Mouse (Mus musculus) layer of hippocampus, adult 9-10 months (tissue): ENCODE measurements around the gene Gprc5a.

ENCODE experiments used
- DNase-seq: peaks from one replicate; pipeline ENCODE4 v3.0.0; 2022; ENCODE audit warnings: low spot score

Gene Gprc5a

DNA sequence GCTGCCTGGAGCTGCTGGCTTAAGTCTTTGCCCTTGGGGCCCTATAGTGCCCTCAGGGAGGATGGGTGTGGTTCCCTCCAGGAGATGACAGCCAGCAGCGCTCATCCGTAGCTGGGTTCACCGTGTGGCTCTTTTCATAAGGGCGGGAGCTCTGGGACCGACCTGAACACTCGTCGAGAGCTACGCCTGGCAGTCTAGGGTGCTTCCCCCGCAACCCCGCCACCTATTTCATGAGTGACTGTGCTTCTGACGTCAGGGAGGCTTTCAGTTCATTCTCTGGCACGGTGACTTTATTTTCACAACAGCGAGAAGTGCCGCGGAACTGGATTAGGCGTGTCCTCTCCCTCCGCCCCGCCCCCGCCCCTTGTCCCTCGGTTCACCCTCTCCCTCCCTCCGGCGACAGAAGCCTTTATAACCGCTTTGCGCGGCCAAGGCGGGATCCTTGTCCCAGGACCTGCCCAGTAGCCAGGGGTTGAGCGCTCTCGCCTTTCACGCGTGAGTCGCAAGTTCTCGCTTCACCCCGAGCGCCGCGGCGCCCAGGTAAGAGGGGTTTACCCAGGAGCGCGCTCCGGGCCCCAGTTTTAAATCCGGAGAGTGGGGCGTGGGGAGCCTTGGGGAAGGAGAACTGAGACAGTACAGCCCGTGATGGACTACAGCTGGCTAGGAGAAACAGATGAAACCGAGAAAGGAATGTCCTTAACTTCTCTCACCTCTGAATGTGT lies at the start of gene Gprc5a:
Gprc5a (plus strand) TSS at position 416 of the 722 bp plus-strand sequence.
- no peak for DNase-seq

DNA sequence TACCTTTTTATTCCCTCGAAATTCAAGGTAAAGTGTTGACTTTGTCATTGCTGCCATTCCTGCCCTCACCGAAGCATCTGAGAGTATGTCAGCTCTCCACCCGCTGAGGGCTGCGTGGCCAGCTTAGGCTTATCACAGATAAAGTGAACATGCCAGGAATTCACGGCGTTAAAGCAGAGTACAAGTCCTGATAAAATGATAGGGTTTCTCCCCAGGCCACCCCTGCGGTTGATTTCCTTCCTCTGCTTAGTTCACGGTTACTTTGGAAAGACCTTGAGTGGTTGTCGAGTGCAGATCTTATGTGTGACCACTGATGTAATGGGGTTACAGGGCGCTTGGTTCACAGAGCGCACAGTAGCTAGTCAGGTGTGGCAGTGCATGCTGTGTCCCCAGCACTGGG lies 48.2 kb upstream of the Gprc5a start:
- DNase-seq, result no peak

GRCm38 (mm10) chr6:135019564-135019963 lies 45.9 kb upstream of the Gprc5a start:
- DNase-seq, result no peak

DNA sequence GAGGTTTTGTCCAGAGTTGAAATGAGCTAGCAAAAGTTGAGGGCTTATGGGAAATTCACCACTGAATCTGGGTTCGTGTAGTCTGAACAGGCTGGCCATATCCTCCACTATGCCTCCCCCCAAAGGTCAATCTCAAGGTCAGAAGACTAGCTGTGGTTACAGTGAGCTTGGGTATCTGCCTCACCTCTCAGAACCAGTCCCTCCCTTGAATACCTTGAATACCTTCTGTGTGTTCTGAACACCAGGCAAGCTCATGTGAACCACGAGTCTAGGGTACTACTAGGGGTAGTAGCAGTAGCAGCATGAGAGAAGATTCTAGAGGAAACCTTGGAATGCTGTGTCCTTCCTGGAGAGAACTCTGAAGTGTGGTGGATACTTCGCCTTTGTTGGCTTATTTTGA lies 43.8 kb upstream of the Gprc5a start:
- DNase-seq, result no peak

GRCm38 (mm10) chr6:135023379-135023778 lies 42.1 kb upstream of the Gprc5a start:
- DNase-seq, result no peak

DNA sequence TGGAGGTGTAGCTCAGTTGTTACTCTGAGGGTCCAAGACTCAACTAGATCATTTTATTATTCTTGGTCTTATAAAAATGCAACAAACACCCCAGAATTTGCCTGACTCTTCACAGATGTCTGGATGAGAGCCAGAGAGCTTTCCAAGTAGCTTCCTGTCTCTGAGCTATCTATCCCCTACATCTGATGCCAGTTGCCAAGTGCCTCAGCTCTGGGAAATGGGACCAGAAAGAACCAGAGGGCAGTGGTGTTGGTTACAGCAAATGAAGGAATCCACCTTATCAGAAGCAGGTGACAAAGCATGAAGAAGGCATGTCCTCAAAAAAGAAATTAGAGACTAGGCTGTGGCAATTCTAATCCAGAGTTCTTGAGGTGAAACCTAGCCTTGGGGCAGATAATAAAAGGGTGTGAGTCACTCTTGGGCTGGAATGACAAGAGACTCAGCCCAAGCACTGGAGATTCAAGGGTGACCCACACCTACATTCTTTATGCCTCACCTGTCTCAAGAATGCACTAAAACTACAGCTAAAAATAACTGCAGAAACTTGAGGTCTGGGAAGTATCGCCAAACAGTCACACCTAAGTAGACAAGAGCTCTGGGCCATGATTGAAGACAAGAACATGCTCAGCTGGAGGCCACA lies 40.5 kb upstream of the Gprc5a start:
- no peak for DNase-seq

DNA sequence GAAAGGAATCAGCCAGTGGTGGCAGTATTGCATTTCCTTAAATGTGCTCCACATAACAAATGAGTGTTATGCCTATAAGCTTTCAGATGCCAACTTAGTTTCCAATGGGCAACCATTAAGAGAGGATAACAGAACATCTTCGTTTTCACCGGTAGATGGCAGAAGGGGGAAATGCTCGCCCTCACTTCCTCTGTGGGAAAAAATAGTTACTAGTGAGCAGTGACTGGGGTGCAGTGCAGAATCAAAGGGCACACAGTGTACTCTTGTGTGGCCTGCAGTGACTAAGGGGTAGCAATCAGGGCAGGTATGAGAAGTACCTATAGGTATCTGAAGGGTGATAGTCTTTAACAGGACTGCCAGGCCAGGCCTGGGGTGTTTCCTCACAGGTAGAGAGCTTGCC lies 39.2 kb upstream of the Gprc5a start:
- peak; percentile 31 for DNase-seq

GRCm38 (mm10) chr6:135026755-135027154 lies 38.7 kb upstream of the Gprc5a start:
- DNase-seq, result no peak

DNA sequence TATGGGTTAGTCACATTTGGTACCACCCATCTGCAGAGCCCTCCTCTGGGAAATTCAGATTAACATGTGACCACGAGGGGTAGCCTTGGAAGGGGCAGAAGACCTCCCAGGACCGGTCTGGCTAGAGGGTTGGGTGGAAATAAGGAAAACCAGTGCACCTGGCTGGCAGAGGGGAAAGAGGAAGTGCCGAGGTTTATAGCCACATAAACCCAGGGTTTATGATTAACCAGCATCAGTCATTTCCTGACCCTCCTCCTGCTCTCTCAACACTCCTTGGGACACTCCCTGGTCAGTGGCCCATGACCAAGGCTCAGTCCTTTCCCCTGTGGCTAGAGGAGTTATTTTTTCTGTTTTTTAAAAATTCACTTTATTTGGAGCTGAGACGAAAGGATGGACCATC lies 36.2 kb upstream of the Gprc5a start:
- DNase-seq, result no peak

DNA sequence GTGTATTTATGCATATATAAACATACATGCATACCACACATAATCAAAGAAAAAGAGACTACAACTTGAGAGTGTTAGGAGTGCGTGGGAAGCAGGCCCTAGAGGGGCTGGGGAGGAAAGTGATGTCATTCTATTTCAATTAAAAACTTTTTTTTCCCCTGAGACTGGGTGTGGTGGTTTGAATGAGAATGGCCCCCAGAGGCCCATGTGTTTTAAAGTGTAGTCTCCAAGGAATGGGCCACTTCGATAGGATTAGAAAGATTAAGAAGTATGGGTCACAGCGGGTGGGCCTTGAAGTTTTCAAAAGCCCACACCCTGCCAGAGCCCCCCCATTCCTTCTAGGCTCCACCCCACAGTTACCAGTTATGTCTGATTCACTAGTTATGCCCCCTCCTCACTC lies 26.8 kb upstream of the Gprc5a start:
- DNase-seq, result no peak

GRCm38 (mm10) chr6:135040275-135040871 lies 25.1 kb upstream of the Gprc5a start:
- no peak for DNase-seq

GRCm38 (mm10) chr6:135041930-135042329 lies 23.5 kb upstream of the Gprc5a start:
- no peak for DNase-seq

DNA sequence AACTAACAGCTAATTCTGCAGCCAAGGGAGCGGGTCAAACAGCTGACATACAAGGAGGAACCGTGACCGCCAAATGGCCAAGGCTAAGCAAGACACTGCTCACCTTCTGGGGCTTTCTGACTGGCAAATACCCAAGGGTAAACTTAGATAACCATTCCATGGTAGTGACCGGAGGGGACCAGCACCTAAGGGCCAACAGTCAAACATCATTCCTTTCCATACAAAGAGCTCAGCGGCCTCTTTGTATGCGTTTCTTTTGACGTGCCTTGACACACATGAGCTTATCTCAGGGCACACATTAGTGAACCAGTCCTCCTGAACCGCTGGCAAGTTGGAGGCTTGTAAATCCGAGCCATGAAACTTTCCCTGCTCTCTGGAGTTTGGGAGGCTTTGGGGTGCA lies 18.2 kb upstream of the Gprc5a start:
- DNase-seq, result no peak

GRCm38 (mm10) chr6:135048509-135048908 lies 16.9 kb upstream of the Gprc5a start:
- no peak for DNase-seq

DNA sequence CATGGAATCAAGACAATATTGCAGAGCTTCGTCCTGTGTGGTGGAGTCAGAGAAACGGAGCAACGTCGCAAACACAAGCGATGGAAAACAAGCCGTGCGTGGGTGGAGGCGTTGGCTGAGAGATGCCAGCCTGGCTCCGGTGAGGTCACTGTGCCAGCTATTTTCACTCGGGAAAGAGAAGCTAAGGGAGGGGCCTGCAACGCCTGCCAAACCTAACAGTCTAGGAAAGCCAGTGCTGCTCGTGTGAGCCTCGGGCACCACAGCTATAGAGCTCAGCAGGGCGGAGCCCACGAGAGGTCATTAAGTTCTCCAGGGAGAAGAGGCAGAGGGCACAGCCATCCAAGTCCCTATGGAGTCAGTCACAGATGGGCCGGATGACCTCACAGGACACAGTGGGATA lies 16.5 kb upstream of the Gprc5a start:
- DNase-seq, result no peak

DNA sequence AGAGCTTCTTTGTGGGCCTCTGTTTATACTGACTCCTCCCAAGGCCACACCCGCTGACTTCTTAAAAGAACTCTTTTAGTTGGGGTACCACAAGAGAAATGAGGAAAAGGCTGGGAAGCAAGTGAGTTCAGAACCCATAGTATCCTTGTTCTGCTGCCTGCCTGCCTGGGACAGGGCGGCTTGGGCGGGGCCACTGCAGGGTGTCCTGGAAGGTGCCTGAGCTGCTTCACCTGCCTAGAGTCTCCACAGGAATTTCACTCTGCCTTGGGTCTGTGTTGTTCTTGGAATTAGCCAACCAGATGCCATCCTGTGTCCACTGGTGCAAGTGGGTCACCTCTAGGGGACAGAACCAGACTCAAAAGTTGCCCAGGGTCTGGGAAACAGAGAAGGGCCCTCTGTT lies 11.7 kb upstream of the Gprc5a start:
- no peak for DNase-seq

DNA sequence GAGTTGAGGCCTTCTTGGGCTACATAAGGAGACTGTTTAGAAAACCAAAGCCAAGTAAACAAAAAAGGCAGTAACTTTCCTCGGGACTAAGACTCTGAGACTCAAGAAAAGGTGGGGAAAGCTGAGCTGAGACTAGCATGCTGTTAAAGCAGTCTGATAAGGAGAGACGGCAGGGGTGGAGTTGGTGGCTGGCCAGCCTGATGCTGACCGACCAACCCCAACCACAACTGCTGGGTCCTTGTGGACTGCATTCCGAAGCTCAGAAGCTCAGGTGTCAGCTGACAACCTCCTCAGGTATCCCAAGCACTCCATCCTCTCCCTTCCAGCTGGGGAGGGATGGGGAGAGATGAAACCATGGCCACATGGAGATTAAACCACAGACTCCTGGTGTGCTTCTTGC lies 9.6 kb upstream of the Gprc5a start:
- DNase-seq, result no peak

GRCm38 (mm10) chr6:135060728-135061127 lies 4.7 kb upstream of the Gprc5a start:
- DNase-seq, result no peak

DNA sequence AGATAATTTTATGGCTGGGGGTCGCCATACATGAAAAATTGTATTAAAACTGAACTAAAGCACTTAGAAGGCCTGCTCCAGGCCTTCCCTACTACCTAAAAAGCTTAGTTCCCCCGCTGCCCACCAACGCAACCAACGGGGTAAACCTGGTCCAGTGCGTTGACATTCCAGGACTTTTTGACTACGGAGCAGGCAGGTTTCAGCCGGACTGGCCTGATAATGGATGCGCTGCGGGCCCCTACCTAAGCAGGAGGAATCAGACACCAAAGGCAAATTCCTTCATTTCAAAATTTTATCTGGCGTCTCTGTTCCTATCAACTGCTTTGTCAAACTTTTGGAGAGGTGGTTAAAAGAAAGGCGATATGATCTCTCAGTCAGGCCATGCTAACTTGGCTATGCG lies 830 bp upstream of the Gprc5a start:
- no peak for DNase-seq

GRCm38 (mm10) chr6:135066795-135067445 lies 1.5 kb downstream of the Gprc5a start:
- no peak for DNase-seq

DNA sequence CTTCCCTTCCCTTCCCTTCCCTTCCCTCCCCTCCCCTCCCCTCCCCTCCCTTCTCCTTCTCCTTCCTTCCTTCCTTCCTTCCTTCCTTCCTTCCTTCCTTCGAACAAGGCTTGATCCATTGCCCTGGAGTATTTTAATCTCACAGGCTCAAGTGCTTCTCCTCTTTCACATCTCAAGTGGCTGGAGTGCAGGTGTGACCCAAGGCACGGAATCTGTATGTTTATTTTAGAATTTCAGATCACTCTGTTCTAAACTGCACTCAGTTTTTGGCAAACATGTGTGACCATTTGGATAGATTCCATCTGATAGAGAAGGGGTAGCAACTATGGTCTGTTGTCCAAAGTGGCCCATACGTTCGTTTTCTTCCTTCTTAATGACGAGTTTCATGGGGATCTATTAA lies 2.8 kb downstream of the Gprc5a start:
- DNase-seq, result no peak

DNA sequence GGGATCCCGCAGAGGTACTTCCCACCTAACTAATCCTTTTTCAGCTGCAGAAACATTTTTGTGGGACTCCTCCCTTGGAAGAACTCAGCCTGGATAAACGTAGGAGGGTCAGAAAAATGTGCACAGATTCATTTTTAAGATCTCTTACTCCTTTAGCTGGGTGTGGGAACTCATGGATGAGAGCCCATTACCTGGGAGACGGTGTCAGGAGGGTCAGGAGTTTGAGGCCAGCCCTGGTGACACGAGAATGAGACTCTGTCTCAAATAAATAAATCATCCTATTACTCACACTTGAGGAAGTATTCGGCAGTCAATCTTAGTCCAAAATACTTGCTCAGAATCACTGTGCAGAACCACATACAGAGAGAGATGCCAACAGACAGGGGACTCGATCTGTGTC lies 4.4 kb downstream of the Gprc5a start:
- DNase-seq, result no peak

- DNase-seq, result no peak
Measured at GRCm38 (mm10) chr6:135070347-135070746, 4.9 kb downstream of the Gprc5a start.
